Mouse (Mus musculus): Measurements from ENCODE around the gene Olfr1248. TPM values are rescaled to one million over a fixed set of nuclear protein-coding genes. Genes with fewer than 3 reads are reported as not detected.
"Not testable (repeated sequence)": the region's sequence is repeated elsewhere in the genome, so short reads cannot be mapped to it uniquely, and the experiment has no call there.

Olfr1248 gene
- not detected in 2 replicates for polyA plus RNA-seq (2015; fragmentation: Nextera tagmentation; extraction: Ambion mirVana)

- H3K4me2 ChIP-seq (ENCODE audit: low read depth, low read length); H3K27me3 ChIP-seq (replicated peaks; ENCODE audit: control insufficient read depth, insufficient read depth, low read length); H3K4me1 ChIP-seq (ENCODE audit: control insufficient read depth, insufficient read depth, low read length); H3K4me3 ChIP-seq (ENCODE audit: low read length); H3K36me3 ChIP-seq (ENCODE audit: control insufficient read depth, insufficient read depth, low read length); H3K9ac ChIP-seq (ENCODE audit: low read depth, low read length); ATAC-seq; H3K9me3 ChIP-seq (ENCODE audit: control insufficient read depth, low read length); H3K27ac ChIP-seq (ENCODE audit: low read length): not testable (repeated sequence)
- 93% methylated on average over 1 of the region's 1 CpGs for WGBS
These were observed at the start of gene Olfr1248 for GRCm38 (mm10) chr2:89618145-89618544. TSS of gene Olfr1248 (minus strand) at chr2:89618245.

DNA sequence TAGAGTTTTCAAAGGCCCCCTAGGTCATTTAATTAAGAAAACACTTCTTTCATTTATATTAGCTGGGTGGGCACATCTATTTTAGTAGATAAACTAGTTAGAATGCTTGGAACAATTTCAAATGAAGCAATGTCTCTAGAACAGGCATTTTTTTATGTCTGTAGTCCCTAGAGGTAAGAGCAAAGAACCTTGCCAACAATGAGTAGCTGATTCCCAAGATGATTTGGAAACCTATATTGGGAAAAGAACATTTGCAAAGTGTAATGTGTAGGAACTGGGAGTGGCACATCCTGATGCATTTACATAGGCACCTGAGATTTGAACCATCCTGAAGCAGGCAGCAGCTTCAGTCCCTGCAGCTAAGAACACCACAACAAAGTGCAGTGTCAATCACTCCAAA is 43.3 kb upstream of the Olfr1248 start, which contains the start of gene Olfr1250:
Gene Olfr1250 (minus strand): TSS at position 101 of the 400 bp plus-strand sequence.
- Histone ChIP-seq H3K9ac (ENCODE audit: low read depth, low read length) (no peak within 1 kb of the TSS), H3K36me3 (ENCODE audit: control insufficient read depth, insufficient read depth, low read length) (no peaks in the 10 kb centered on the region), H3K4me1 (ENCODE audit: control insufficient read depth, insufficient read depth, low read length) (no peaks in the 10 kb centered on the region), H3K9me3 (ENCODE audit: control insufficient read depth, low read length) (no peaks in the 10 kb centered on the region), H3K27ac (ENCODE audit: low read length) (no peak within 1 kb of the TSS), H3K4me3 (ENCODE audit: low read length) (no peak within 1 kb of the TSS), H3K27me3 (replicated peaks; ENCODE audit: control insufficient read depth, insufficient read depth, low read length) (no peaks in the 10 kb centered on the region), H3K4me2 (ENCODE audit: low read depth, low read length) (no peak within 1 kb of the TSS)
- no peak for ATAC-seq

GRCm38 (mm10) chr2:89634883-89635282 is 16.8 kb upstream of the Olfr1248 start, which contains the start of gene Olfr1249:
TSS of gene Olfr1249 (minus strand) at chr2:89634983.
- ATAC-seq = no peak
- H3K27me3 ChIP-seq (replicated peaks; ENCODE audit: control insufficient read depth, insufficient read depth, low read length) = no peaks in the 10 kb centered on the region
- no peaks in the 10 kb centered on the region for H3K4me1 ChIP-seq (ENCODE audit: control insufficient read depth, insufficient read depth, low read length)
- WGBS = 85% methylated on average over 2 of the region's 2 CpGs
- no peaks in the 10 kb centered on the region for H3K36me3 ChIP-seq (ENCODE audit: control insufficient read depth, insufficient read depth, low read length)
- H3K9me3 ChIP-seq (ENCODE audit: control insufficient read depth, low read length) = no peaks in the 10 kb centered on the region
- no peak within 1 kb of the TSS for H3K4me2 ChIP-seq (ENCODE audit: low read depth, low read length)
- no peak within 1 kb of the TSS for H3K27ac ChIP-seq (ENCODE audit: low read length)
- H3K9ac ChIP-seq (ENCODE audit: low read depth, low read length) = no peak within 1 kb of the TSS
- no peak within 1 kb of the TSS for H3K4me3 ChIP-seq (ENCODE audit: low read length)

- H3K9me3 ChIP-seq (ENCODE audit: control insufficient read depth, low read length) = no peaks in the 10 kb centered on the region
- 94% methylated on average over 2 of the region's 2 CpGs for WGBS
- no peaks in the 10 kb centered on the region for H3K4me1 ChIP-seq (ENCODE audit: control insufficient read depth, insufficient read depth, low read length)
- no peak within 1 kb of the TSS for H3K27ac ChIP-seq (ENCODE audit: low read length)
- no peaks in the 10 kb centered on the region for H3K36me3 ChIP-seq (ENCODE audit: control insufficient read depth, insufficient read depth, low read length)
- H3K9ac ChIP-seq (ENCODE audit: low read depth, low read length) = no peak within 1 kb of the TSS
- no peaks in the 10 kb centered on the region for H3K27me3 ChIP-seq (replicated peaks; ENCODE audit: control insufficient read depth, insufficient read depth, low read length)
- ATAC-seq = no peak
- H3K4me3 ChIP-seq (ENCODE audit: low read length) = no peak within 1 kb of the TSS
- H3K4me2 ChIP-seq (ENCODE audit: low read depth, low read length) = no peak within 1 kb of the TSS
These were observed 4.0 kb downstream of the Olfr1248 start, which contains the start of gene Olfr1247 for GRCm38 (mm10) chr2:89614030-89614429. TSS of gene Olfr1247 (minus strand) at chr2:89614130.

DNA sequence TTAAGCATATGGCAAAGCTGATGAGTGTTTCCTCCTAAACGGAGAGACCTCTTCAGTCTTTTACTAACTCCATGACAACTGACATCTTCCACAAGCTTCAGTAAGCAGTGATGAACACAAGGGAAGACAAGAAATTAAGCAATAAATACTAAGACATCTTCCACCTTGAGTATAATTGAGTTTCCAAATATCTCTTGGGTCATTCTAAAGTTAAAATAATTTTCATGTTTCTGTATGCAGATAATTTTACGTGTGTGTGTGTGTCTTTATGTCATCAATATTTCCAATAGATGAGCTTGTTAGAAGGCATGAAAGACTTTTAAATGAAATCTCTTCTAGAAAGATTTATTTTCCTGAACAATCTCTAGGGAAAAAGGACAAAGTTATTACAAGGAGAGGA is 25.0 kb downstream of the Olfr1248 start, which contains the start of gene Olfr1246:
Gene Olfr1246 (minus strand): TSS at position 101 of the 400 bp plus-strand sequence.
- no peaks in the 10 kb centered on the region for H3K9me3 ChIP-seq (ENCODE audit: control insufficient read depth, low read length)
- no peak within 1 kb of the TSS for H3K4me3 ChIP-seq (ENCODE audit: low read length)
- no peaks in the 10 kb centered on the region for H3K27me3 ChIP-seq (replicated peaks; ENCODE audit: control insufficient read depth, insufficient read depth, low read length)
- H3K4me2 ChIP-seq (ENCODE audit: low read depth, low read length) = no peak within 1 kb of the TSS
- WGBS = 57% methylated on average over 2 of the region's 2 CpGs
- H3K36me3 ChIP-seq (ENCODE audit: control insufficient read depth, insufficient read depth, low read length) = no peaks in the 10 kb centered on the region
- H3K4me1 ChIP-seq (ENCODE audit: control insufficient read depth, insufficient read depth, low read length) = no peaks in the 10 kb centered on the region
- no peak within 1 kb of the TSS for H3K9ac ChIP-seq (ENCODE audit: low read depth, low read length)
- ATAC-seq = no peak
- no peak within 1 kb of the TSS for H3K27ac ChIP-seq (ENCODE audit: low read length)

DNA sequence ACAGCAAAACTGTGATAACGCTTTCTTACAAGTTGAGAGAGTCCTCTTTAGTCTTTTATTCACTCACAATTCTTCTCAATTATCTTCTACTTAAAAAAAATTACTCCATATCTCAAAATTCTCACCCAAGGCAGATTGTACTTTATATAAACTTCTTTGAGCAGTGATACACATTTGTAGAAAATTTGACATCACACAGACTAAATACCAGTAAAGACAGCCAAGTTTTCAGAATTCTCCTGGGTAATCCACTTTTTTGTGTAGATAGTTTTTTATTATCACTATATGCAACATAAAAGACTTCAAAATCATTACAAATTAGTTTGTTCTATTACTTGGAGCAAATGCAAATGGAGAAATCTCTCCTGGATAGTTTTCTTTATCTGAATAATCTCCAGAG is 39.7 kb downstream of the Olfr1248 start, which contains the start of gene Olfr1245:
Gene Olfr1245 (minus strand): TSS at position 101 of the 400 bp plus-strand sequence.
- no peak for ATAC-seq
- Histone ChIP-seq H3K9ac (ENCODE audit: low read depth, low read length) (no peak within 1 kb of the TSS), H3K4me1 (ENCODE audit: control insufficient read depth, insufficient read depth, low read length) (no peaks in the 10 kb centered on the region), H3K9me3 (ENCODE audit: control insufficient read depth, low read length) (no peaks in the 10 kb centered on the region), H3K4me2 (ENCODE audit: low read depth, low read length) (no peak within 1 kb of the TSS), H3K4me3 (ENCODE audit: low read length) (no peak within 1 kb of the TSS), H3K27me3 (replicated peaks; ENCODE audit: control insufficient read depth, insufficient read depth, low read length) (no peaks in the 10 kb centered on the region), H3K36me3 (ENCODE audit: control insufficient read depth, insufficient read depth, low read length) (no peaks in the 10 kb centered on the region), H3K27ac (ENCODE audit: low read length) (no peak within 1 kb of the TSS)
- 95% methylated on average over 1 of the region's 1 CpGs for WGBS

Other genes starting within 250 kb of the Olfr1248 start
- not detected in 2 replicates for gene Olfr1238, start 208.6 kb downstream of the Olfr1248 start, polyA plus RNA-seq (2015; fragmentation: Nextera tagmentation; extraction: Ambion mirVana)
- not detected in 2 replicates for gene Olfr1239, start 197.8 kb downstream of the Olfr1248 start, polyA plus RNA-seq (2015; fragmentation: Nextera tagmentation; extraction: Ambion mirVana)
- not detected in 2 replicates for gene Olfr1240, start 175.2 kb downstream of the Olfr1248 start, polyA plus RNA-seq (2015; fragmentation: Nextera tagmentation; extraction: Ambion mirVana)
- gene Olfr1241, start 131.1 kb downstream of the Olfr1248 start, polyA plus RNA-seq (2015; fragmentation: Nextera tagmentation; extraction: Ambion mirVana) = not detected in 2 replicates
- gene Olfr1242, start 119.9 kb downstream of the Olfr1248 start, polyA plus RNA-seq (2015; fragmentation: Nextera tagmentation; extraction: Ambion mirVana) = not detected in 2 replicates
- not detected in 2 replicates for gene Olfr1243, start 86.8 kb downstream of the Olfr1248 start, polyA plus RNA-seq (2015; fragmentation: Nextera tagmentation; extraction: Ambion mirVana)
- gene Olfr1245, start 39.8 kb downstream of the Olfr1248 start, polyA plus RNA-seq (2015; fragmentation: Nextera tagmentation; extraction: Ambion mirVana) = not detected in 2 replicates
- gene Olfr1246, start 25.1 kb downstream of the Olfr1248 start, polyA plus RNA-seq (2015; fragmentation: Nextera tagmentation; extraction: Ambion mirVana) = not detected in 2 replicates
- gene Olfr1247, start 4.1 kb downstream of the Olfr1248 start, polyA plus RNA-seq (2015; fragmentation: Nextera tagmentation; extraction: Ambion mirVana) = not detected in 2 replicates
- gene Olfr1249, start 16.7 kb upstream of the Olfr1248 start, polyA plus RNA-seq (2015; fragmentation: Nextera tagmentation; extraction: Ambion mirVana) = not detected in 2 replicates
- not detected in 2 replicates for gene Olfr1250, start 43.2 kb upstream of the Olfr1248 start, polyA plus RNA-seq (2015; fragmentation: Nextera tagmentation; extraction: Ambion mirVana)
- gene Olfr1251, start 53.7 kb upstream of the Olfr1248 start, polyA plus RNA-seq (2015; fragmentation: Nextera tagmentation; extraction: Ambion mirVana) = not detected in 2 replicates
- not detected in 2 replicates for gene Olfr1252, start 106.8 kb upstream of the Olfr1248 start, polyA plus RNA-seq (2015; fragmentation: Nextera tagmentation; extraction: Ambion mirVana)
- gene Olfr1253, start 138.8 kb upstream of the Olfr1248 start, polyA plus RNA-seq (2015; fragmentation: Nextera tagmentation; extraction: Ambion mirVana) = not detected in 2 replicates
- gene Olfr1254, start 175.4 kb upstream of the Olfr1248 start, polyA plus RNA-seq (2015; fragmentation: Nextera tagmentation; extraction: Ambion mirVana) = not detected in 2 replicates
- not detected in 2 replicates for gene Olfr1255, start 193.8 kb upstream of the Olfr1248 start, polyA plus RNA-seq (2015; fragmentation: Nextera tagmentation; extraction: Ambion mirVana)
- not detected in 2 replicates for gene Olfr1256, start 223.3 kb upstream of the Olfr1248 start, polyA plus RNA-seq (2015; fragmentation: Nextera tagmentation; extraction: Ambion mirVana)
- gene Olfr48, start 230.0 kb upstream of the Olfr1248 start, polyA plus RNA-seq (2015; fragmentation: Nextera tagmentation; extraction: Ambion mirVana) = not detected in 2 replicates

All from intestine, embryonic 16.5 days (tissue).